Mouse (Mus musculus) gastrocnemius, postnatal 36 days (tissue): ENCODE results near the gene Tab2. TPM values are rescaled to one million over a fixed set of nuclear protein-coding genes. Genes with fewer than 3 reads are reported as not detected.

Experiments used
- total RNA-seq, 2 experiments: library from RNA; stranded (reverse); gene quantifications; 2 replicates each; pipeline ENCODE4 v1.2.3; 2021

The Tab2 gene
- total RNA-seq, 2 experiments from 2014 or later = 72.7 to 80.3 TPM

Other genes with a start within 250 kb of the Tab2 start
- 10 to 100 TPM; 10.4 to 10.8 TPM for gene Katna1, start 230.2 kb downstream of the Tab2 start, total RNA-seq
- 100 to 1,000 TPM in 1 of 2 experiments, 10 to 100 TPM in 1; 75.8 to 106 TPM for gene Ginm1, start 163.4 kb downstream of the Tab2 start, total RNA-seq
- gene Ppil4, start 163.3 kb downstream of the Tab2 start, total RNA-seq = 10 to 100 TPM in 1 of 2 experiments, 1 to 10 TPM in 1; 9.2 to 11.5 TPM
- under 1 TPM; 0.05 to 0.12 TPM for gene Zc3h12d, start 123.8 kb downstream of the Tab2 start, total RNA-seq